ENCODE assay signal across 27 mouse cellular contexts in the genomic region with DNA sequence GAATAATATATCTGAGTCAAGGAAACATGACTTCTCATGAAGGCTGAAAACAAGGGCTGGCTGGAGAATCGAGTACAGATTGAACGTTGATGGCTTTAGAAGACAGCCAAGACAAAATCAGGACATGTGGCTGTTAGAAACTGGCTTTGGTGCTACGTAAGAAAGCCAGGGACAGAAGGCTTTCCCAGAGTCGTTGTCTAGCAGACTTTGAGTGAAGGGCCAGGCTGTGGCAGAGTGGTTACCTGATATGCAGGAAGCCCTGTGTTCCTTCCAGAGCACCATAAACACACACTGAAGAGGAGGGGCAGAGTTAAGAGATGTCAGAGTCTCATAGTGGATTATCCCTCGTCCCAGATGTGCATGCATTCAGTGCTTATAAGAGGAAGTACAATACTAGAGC. TPM values are rescaled to one million over a fixed set of nuclear protein-coding genes. Genes with fewer than 3 reads are reported as not detected.
DNase-seq lines count a peak whose midpoint lies in the region; ATAC-seq and TF ChIP-seq lines count a peak whose summit lies in the region.
"Had no signal": no experiment of that assay in that cellular context is flagged by ENCODE, and none has a peak within 500 bp of the region (broad histone marks: within the 10 kb centered on the region; RNA-seq: fewer than 3 reads in every experiment).

No protein-coding gene starts in this region.

- no peak for DNase-seq in forebrain, embryonic 14.5 days (ENCODE audit: low spot score)
- no peak for DNase-seq in hindbrain, postnatal 0 days (ENCODE audit: low spot score)
- no peak for DNase-seq in spleen, postnatal 10 days (ENCODE audit: low spot score in 2 of 2)
- no peak for DNase-seq in lung, adult 2 months
- DNase-seq: adrenal gland, postnatal 36 days; cerebellum, adult 18-20 months; cerebellum, postnatal 10 days; heart, adult 18-20 months; heart, postnatal 36 days; kidney, postnatal 14 days; midbrain, embryonic 14.5 days; retina, postnatal 1 day; right cerebral cortex, postnatal 14 days; thymus, postnatal 14 days had no signal

- H3K4me2 ChIP-seq in forebrain, embryonic 16.5 days (ENCODE audit: low read length) = no peak overlapping the region
- no peak overlapping the region for H3K4me2 ChIP-seq in forebrain, embryonic 14.5 days (ENCODE audit: low read length)
- no peak overlapping the region for H3K4me2 ChIP-seq in hindbrain, postnatal 0 days (ENCODE audit: low read depth, low read length)
- H3K4me2 ChIP-seq in hindbrain, embryonic 13.5 days = no peak overlapping the region
- no peak overlapping the region for H3K4me2 ChIP-seq in embryonic facial prominence, embryonic 13.5 days
- H3K4me2 ChIP-seq: embryonic facial prominence, embryonic 12.5 days; forebrain, embryonic 12.5 days; heart, embryonic 11.5 days; hindbrain, embryonic 12.5 days; limb, embryonic 12.5 days; liver, embryonic 11.5 days; neural tube, embryonic 15.5 days had no signal

- peaks cover 14% of the 10 kb centered on the region for H3K36me3 ChIP-seq in forebrain, embryonic 16.5 days (ENCODE audit: control insufficient read depth, insufficient read depth)
- H3K36me3 ChIP-seq in forebrain, embryonic 14.5 days (ENCODE audit: control insufficient read depth, insufficient read depth, low read length) = peaks cover 29% of the 10 kb centered on the region
- peaks cover 8% of the 10 kb centered on the region for H3K36me3 ChIP-seq in hindbrain, postnatal 0 days (ENCODE audit: insufficient read depth, low read length)
- H3K36me3 ChIP-seq in hindbrain, embryonic 13.5 days = peaks cover 27% of the 10 kb centered on the region
- peaks cover 43% of the 10 kb centered on the region for H3K36me3 ChIP-seq in embryonic facial prominence, embryonic 13.5 days

- no peaks in the 10 kb centered on the region for H3K27me3 ChIP-seq in forebrain, embryonic 16.5 days (replicated peaks; ENCODE audit: control insufficient read depth, insufficient read depth, low read length)
- H3K27me3 ChIP-seq in forebrain, embryonic 14.5 days (replicated peaks; ENCODE audit: control insufficient read depth, insufficient read depth, low read length) = no peaks in the 10 kb centered on the region
- H3K27me3 ChIP-seq in hindbrain, postnatal 0 days (ENCODE audit: insufficient read depth, low read length) = no peaks in the 10 kb centered on the region
- no peaks in the 10 kb centered on the region for H3K27me3 ChIP-seq in hindbrain, embryonic 13.5 days
- H3K27me3 ChIP-seq in embryonic facial prominence, embryonic 13.5 days = no peaks in the 10 kb centered on the region
- H3K27me3 ChIP-seq: embryonic facial prominence, embryonic 12.5 days; forebrain, embryonic 12.5 days; hindbrain, embryonic 12.5 days; limb, embryonic 12.5 days; neural tube, embryonic 15.5 days had no signal

- WGBS in forebrain, embryonic 16.5 days = 71% methylated on average over 5 of the region's 5 CpGs
- 74% methylated on average over 5 of the region's 5 CpGs for WGBS in forebrain, embryonic 14.5 days
- WGBS in hindbrain, postnatal 0 days = 72% methylated on average over 5 of the region's 5 CpGs
- WGBS in hindbrain, embryonic 13.5 days = 80% methylated on average over 5 of the region's 5 CpGs
- WGBS in embryonic facial prominence, embryonic 13.5 days = 40% methylated on average over 5 of the region's 5 CpGs
- 54% methylated on average over 5 of the region's 5 CpGs for WGBS in lung, adult 2 months

- TF ChIP-seq POLR2A in lung, adult 2 months (IDR thresholded peaks at IDR 0.05; ENCODE audit: borderline replicate concordance, extremely low read depth, low read depth, low read length) = no peak

- no peak overlapping the region for H3K9ac ChIP-seq in forebrain, embryonic 16.5 days (replicated peaks; ENCODE audit: low read depth, low read length)
- no peak overlapping the region for H3K9ac ChIP-seq in forebrain, embryonic 14.5 days (ENCODE audit: low read length)
- H3K9ac ChIP-seq in hindbrain, postnatal 0 days (replicated peaks; ENCODE audit: low read length) = 0 out of 2 replicates have a peak overlapping the region, but pooled peaks have one; percentile 9
- no peak overlapping the region for H3K9ac ChIP-seq in hindbrain, embryonic 13.5 days
- no peak overlapping the region for H3K9ac ChIP-seq in embryonic facial prominence, embryonic 13.5 days
- H3K9ac ChIP-seq: embryonic facial prominence, embryonic 12.5 days; forebrain, embryonic 12.5 days; hindbrain, embryonic 12.5 days; limb, embryonic 12.5 days; neural tube, embryonic 15.5 days had no signal

- no peak for TF ChIP-seq CTCF in hindbrain, postnatal 0 days (IDR thresholded peaks at IDR 0.05; ENCODE audit: low read depth)
- TF ChIP-seq CTCF in lung, adult 2 months (IDR thresholded peaks at IDR 0.05; ENCODE audit: insufficient read depth, low read length) = no peak

- peak; percentile 28; the same call in 1 of the 2 replicates for ATAC-seq in forebrain, embryonic 16.5 days
- ATAC-seq in forebrain, embryonic 14.5 days = no peak
- ATAC-seq in hindbrain, postnatal 0 days = no peak
- ATAC-seq in hindbrain, embryonic 13.5 days (ENCODE audit: low FRiP score) = no peak
- ATAC-seq in embryonic facial prominence, embryonic 13.5 days (ENCODE audit: insufficient number of reproducible peaks, insufficient read depth, low FRiP score, low TSS enrichment, low read depth) = no peak
- ATAC-seq: intestine, postnatal 0 days had no signal

- no peaks in the 10 kb centered on the region for H3K9me3 ChIP-seq in forebrain, embryonic 16.5 days (ENCODE audit: control insufficient read depth, low read length)
- H3K9me3 ChIP-seq in forebrain, embryonic 14.5 days (replicated peaks; ENCODE audit: control insufficient read depth, low read length) = no peaks in the 10 kb centered on the region
- H3K9me3 ChIP-seq in hindbrain, postnatal 0 days (ENCODE audit: low read length) = no peaks in the 10 kb centered on the region
- H3K9me3 ChIP-seq in hindbrain, embryonic 13.5 days = no peaks in the 10 kb centered on the region
- H3K9me3 ChIP-seq in embryonic facial prominence, embryonic 13.5 days = no peaks in the 10 kb centered on the region
- H3K9me3 ChIP-seq: embryonic facial prominence, embryonic 12.5 days; forebrain, embryonic 12.5 days; hindbrain, embryonic 12.5 days; limb, embryonic 12.5 days; neural tube, embryonic 15.5 days had no signal

- no peaks in the 10 kb centered on the region for H3K4me1 ChIP-seq in forebrain, embryonic 16.5 days (replicated peaks; ENCODE audit: control insufficient read depth, insufficient read depth, low read length)
- H3K4me1 ChIP-seq in forebrain, embryonic 14.5 days (ENCODE audit: control insufficient read depth, insufficient read depth, low read length) = no peaks in the 10 kb centered on the region
- H3K4me1 ChIP-seq in hindbrain, postnatal 0 days (ENCODE audit: insufficient read depth, low read length) = no peaks in the 10 kb centered on the region
- no peaks in the 10 kb centered on the region for H3K4me1 ChIP-seq in hindbrain, embryonic 13.5 days (replicated peaks)
- no peaks in the 10 kb centered on the region for H3K4me1 ChIP-seq in embryonic facial prominence, embryonic 13.5 days
- no peaks in the 10 kb centered on the region; the same call in 1 of the 2 replicates for H3K4me1 ChIP-seq in lung, adult 2 months (ENCODE audit: control insufficient read depth, insufficient read depth, low read length)
- H3K4me1 ChIP-seq: embryonic facial prominence, embryonic 12.5 days; forebrain, embryonic 12.5 days; hindbrain, embryonic 12.5 days; limb, embryonic 12.5 days; neural tube, embryonic 15.5 days had no signal

- no peak overlapping the region for H3K27ac ChIP-seq in forebrain, embryonic 16.5 days (ENCODE audit: low read length)
- H3K27ac ChIP-seq in forebrain, embryonic 14.5 days (ENCODE audit: low read depth, low read length) = no peak overlapping the region
- H3K27ac ChIP-seq in hindbrain, postnatal 0 days = no peak overlapping the region
- H3K27ac ChIP-seq in hindbrain, embryonic 13.5 days = no peak overlapping the region
- H3K27ac ChIP-seq in embryonic facial prominence, embryonic 13.5 days = 0 out of 2 replicates have a peak overlapping the region, but pooled peaks have one; percentile 22
- H3K27ac ChIP-seq: embryonic facial prominence, embryonic 12.5 days; forebrain, embryonic 12.5 days; hindbrain, embryonic 12.5 days; limb, embryonic 12.5 days; macrophage; neural tube, embryonic 15.5 days had no signal

- H3K4me3 ChIP-seq in forebrain, embryonic 16.5 days (replicated peaks; ENCODE audit: low read length) = no peak overlapping the region
- no peak overlapping the region for H3K4me3 ChIP-seq in forebrain, embryonic 14.5 days (ENCODE audit: low read depth, low read length)
- H3K4me3 ChIP-seq in hindbrain, postnatal 0 days (ENCODE audit: low read length) = no peak overlapping the region
- no peak overlapping the region for H3K4me3 ChIP-seq in hindbrain, embryonic 13.5 days
- no peak overlapping the region for H3K4me3 ChIP-seq in embryonic facial prominence, embryonic 13.5 days
- H3K4me3 ChIP-seq in lung, adult 2 months (replicated peaks; ENCODE audit: extremely low read depth, low read depth, low read length) = no peak overlapping the region
- H3K4me3 ChIP-seq: embryonic facial prominence, embryonic 12.5 days; erythroblast, embryonic 14.5 days; forebrain, embryonic 12.5 days; hindbrain, embryonic 12.5 days; limb, embryonic 12.5 days; neural tube, embryonic 15.5 days had no signal

RNA-seq across cellular contexts. Expression of a gene that starts 49.1 kb away (rescaled TPM):
- polyA plus RNA-seq in forebrain, embryonic 16.5 days (2015; fragmentation: Nextera tagmentation; extraction: Ambion mirVana) = 90.9 and 95.5 TPM in 2 replicates
- polyA plus RNA-seq in forebrain, embryonic 14.5 days (2014; fragmentation: Nextera tagmentation; extraction: Ambion mirVana) = 63.7 and 83.4 TPM in 2 replicates
- total RNA-seq in hindbrain, postnatal 0 days (2014; rRNA removed) = 137 and 152 TPM in 2 replicates
- 96.6 and 107 TPM in 2 replicates for polyA plus RNA-seq in hindbrain, postnatal 0 days (2015; fragmentation: Nextera tagmentation; extraction: Ambion mirVana)
- polyA plus RNA-seq in hindbrain, embryonic 13.5 days (2015; fragmentation: Nextera tagmentation; extraction: Ambion mirVana) = 97.4 and 102 TPM in 2 replicates
- 102 and 105 TPM in 2 replicates for polyA plus RNA-seq in embryonic facial prominence, embryonic 13.5 days (2015; fragmentation: Nextera tagmentation; extraction: Ambion mirVana)
- 73.3 and 91.7 TPM in 2 replicates for polyA plus RNA-seq in lung, adult 2 months (2012; rRNA removed)
